Mouse (Mus musculus): ENCODE results near the gene Spag9. TPM values are rescaled to one million over a fixed set of nuclear protein-coding genes. Genes with fewer than 3 reads are reported as not detected.
"Not testable (repeated sequence)": the region's sequence is repeated elsewhere in the genome, so short reads cannot be mapped to it uniquely, and the experiment has no call there.

Gene Spag9
- total and polyA plus RNA-seq, 2 experiments from 2014 or later: 80.7 to 131 TPM

DNA sequence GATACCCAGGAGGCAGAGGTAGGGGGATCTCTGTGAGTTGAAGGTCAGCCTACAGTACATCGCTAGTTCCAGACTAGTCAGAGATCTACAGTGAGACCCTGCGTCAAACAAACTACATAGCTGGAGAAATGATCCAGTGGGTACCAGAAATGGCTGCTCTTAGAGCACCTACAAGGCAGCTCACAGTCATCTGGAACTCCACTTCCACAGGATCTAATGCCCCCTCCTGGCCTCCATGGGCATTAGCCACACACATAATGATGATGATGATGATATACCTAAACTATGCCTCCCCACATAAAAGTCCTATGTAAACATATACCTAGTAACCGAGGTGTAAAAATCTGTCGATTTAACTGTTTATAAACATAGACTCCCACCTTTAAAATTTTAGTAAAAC, 77.4 kb downstream of the Spag9 start:
- no peaks in the 10 kb centered on the region for H3K9me3 ChIP-seq (ENCODE audit: low read length)
- peaks cover 26% of the 10 kb centered on the region for H3K36me3 ChIP-seq (ENCODE audit: insufficient read depth, low read length)
- H3K9ac ChIP-seq (replicated peaks; ENCODE audit: low read length, poor library complexity, severe bottlenecking): no peak overlapping the region
- H3K4me2 ChIP-seq (ENCODE audit: low read depth, low read length, poor library complexity, severe bottlenecking): no peak overlapping the region
- no peaks in the 10 kb centered on the region for H3K4me1 ChIP-seq (ENCODE audit: insufficient read depth, low read length)
- H3K27me3 ChIP-seq (ENCODE audit: insufficient read depth, low read length): no peaks in the 10 kb centered on the region
- no peak for ATAC-seq (ENCODE audit: low FRiP score)
- TF ChIP-seq CTCF (IDR thresholded peaks at IDR 0.05): peak; percentile 60
- no peak overlapping the region for H3K27ac ChIP-seq (ENCODE audit: low read depth, low read length)
- peak; percentile 34 for DNase-seq (ENCODE audit: low spot score)
- no peak overlapping the region for H3K4me3 ChIP-seq (ENCODE audit: low read depth, low read length)
- WGBS: 92% methylated on average over 4 of the region's 4 CpGs

DNA sequence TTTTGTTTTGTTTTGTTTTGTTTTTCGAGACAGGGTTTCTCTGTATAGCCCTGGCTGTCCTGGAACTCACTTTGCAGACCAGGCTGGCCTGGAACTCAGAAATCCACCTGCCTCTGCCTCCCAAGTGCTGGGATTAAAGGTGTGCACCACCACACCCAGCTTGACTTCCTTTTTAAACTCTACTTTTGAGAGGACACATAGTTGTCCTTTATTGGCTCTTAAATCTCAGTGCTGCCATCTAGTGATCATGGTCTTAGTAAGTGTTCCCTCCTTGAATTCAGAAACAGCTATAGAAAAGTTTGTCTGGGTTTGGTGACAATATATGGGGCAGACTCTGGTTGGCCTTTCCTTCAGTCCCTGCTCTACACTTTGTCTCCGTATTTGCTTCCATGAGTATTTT, 91.1 kb downstream of the Spag9 start:
- peaks cover 37% of the 10 kb centered on the region for H3K36me3 ChIP-seq (ENCODE audit: insufficient read depth, low read length)
- H3K27ac ChIP-seq (ENCODE audit: low read depth, low read length); H3K27me3 ChIP-seq (ENCODE audit: insufficient read depth, low read length); ATAC-seq (ENCODE audit: low FRiP score); H3K4me3 ChIP-seq (ENCODE audit: low read depth, low read length); H3K4me2 ChIP-seq (ENCODE audit: low read depth, low read length, poor library complexity, severe bottlenecking); H3K9me3 ChIP-seq (ENCODE audit: low read length); H3K4me1 ChIP-seq (ENCODE audit: insufficient read depth, low read length); H3K9ac ChIP-seq (replicated peaks; ENCODE audit: low read length, poor library complexity, severe bottlenecking): not testable (repeated sequence)
- peak; percentile 71 for TF ChIP-seq CTCF (IDR thresholded peaks at IDR 0.05)
- WGBS: 91% methylated on average over 2 of the region's 2 CpGs
- DNase-seq (ENCODE audit: low spot score): peak; percentile 90

DNA sequence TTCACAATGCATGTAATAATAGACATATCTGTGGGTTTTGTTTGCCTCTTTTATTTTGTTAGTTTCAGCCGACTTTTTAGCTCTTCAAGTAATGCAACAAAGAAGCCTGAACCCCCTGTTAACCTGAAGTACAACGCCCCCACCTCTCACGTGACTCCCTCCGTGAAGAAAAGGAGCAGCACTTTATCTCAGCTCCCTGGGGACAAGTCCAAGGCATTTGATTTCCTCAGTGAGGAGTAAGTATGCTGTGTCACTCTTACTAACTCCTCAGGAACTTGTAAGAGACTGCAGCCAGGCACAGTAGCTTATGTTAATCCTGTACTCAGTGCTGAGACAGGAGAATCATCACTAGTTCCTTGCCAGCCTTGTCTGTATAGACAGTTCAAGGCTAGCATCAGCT, 94.6 kb downstream of the Spag9 start:
- H3K4me1 ChIP-seq (ENCODE audit: insufficient read depth, low read length): no peaks in the 10 kb centered on the region
- DNase-seq (ENCODE audit: low spot score) (no peak), ATAC-seq (ENCODE audit: low FRiP score) (no peak)
- no peaks in the 10 kb centered on the region for H3K9me3 ChIP-seq (ENCODE audit: low read length)
- peaks cover 47% of the 10 kb centered on the region for H3K36me3 ChIP-seq (ENCODE audit: insufficient read depth, low read length)
- H3K27me3 ChIP-seq (ENCODE audit: insufficient read depth, low read length): no peaks in the 10 kb centered on the region
- H3K27ac ChIP-seq (ENCODE audit: low read depth, low read length): no peak overlapping the region
- H3K4me3 ChIP-seq (ENCODE audit: low read depth, low read length): no peak overlapping the region
- no peak for TF ChIP-seq CTCF (IDR thresholded peaks at IDR 0.05)
- no peak overlapping the region for H3K9ac ChIP-seq (replicated peaks; ENCODE audit: low read length, poor library complexity, severe bottlenecking)
- WGBS: 81% methylated on average over 4 of the region's 4 CpGs
- no peak overlapping the region for H3K4me2 ChIP-seq (ENCODE audit: low read depth, low read length, poor library complexity, severe bottlenecking)

DNA sequence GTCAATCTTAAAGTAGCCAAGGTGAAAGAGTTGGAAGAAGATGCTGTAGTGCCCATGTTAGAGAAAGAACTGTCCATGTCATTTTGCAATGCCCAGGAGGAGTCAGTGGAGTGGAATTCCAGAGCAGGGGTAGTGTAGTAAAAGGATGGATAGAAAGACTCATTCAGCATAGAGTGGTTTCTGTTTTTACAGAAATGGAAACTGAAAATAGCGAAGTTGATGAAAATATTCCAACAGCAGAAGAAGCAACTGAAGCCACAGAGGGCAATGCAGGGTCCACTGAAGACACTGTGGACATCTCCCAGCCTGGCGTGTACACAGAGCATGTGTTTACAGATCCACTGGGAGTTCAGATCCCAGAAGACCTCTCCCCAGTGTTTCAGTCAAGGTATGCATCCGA, 101.6 kb downstream of the Spag9 start:
- DNase-seq (ENCODE audit: low spot score): no peak
- TF ChIP-seq CTCF (IDR thresholded peaks at IDR 0.05): no peak
- Histone ChIP-seq H3K9ac (replicated peaks; ENCODE audit: low read length, poor library complexity, severe bottlenecking) (no peak overlapping the region), H3K4me1 (ENCODE audit: insufficient read depth, low read length) (no peaks in the 10 kb centered on the region), H3K27me3 (ENCODE audit: insufficient read depth, low read length) (no peaks in the 10 kb centered on the region), H3K27ac (ENCODE audit: low read depth, low read length) (no peak overlapping the region), H3K4me2 (ENCODE audit: low read depth, low read length, poor library complexity, severe bottlenecking) (no peak overlapping the region), H3K9me3 (ENCODE audit: low read length) (no peaks in the 10 kb centered on the region), H3K36me3 (ENCODE audit: insufficient read depth, low read length) (peaks cover 68% of the 10 kb centered on the region), H3K4me3 (ENCODE audit: low read depth, low read length) (no peak overlapping the region)
- WGBS: 87% methylated on average over 3 of the region's 3 CpGs
- no peak for ATAC-seq (ENCODE audit: low FRiP score)

DNA sequence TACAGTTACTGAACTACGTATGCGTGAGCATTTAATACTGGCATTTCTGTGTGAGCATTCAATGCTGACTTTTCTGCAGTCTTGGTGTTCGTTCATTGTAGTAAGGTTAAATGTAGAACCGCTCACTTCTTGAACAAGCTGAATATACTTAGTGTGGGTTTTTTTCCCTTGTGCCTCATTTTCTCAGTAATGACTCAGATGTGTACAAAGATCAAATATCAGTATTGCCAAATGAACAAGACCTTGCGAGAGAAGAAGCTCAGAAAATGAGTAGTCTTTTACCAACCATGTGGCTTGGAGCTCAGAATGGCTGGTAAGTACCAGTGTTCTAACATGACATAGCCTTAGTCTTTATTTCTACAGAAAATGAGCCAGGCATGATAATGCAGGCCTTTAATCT, 102.9 kb downstream of the Spag9 start:
- no peak for ATAC-seq (ENCODE audit: low FRiP score)
- no peak overlapping the region for H3K4me2 ChIP-seq (ENCODE audit: low read depth, low read length, poor library complexity, severe bottlenecking)

DNA sequence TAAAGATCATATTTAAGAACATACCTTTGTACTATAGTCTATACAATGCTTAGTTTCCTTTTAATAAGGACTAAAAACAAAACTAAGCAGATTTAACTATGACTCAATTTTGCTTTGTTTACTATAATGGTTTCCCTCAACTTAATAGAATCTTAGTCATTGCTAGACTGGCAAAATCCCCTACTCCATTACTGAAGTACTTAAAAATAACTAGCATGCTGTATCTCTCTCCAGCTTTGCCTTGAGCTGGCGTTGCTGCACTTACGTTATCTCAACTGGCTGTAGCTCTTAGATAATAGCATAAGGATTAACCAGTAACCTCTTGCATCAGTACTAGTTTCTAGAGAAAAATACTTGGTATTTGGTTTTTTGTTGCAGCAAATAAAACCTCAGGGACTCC, 117.9 kb downstream of the Spag9 start:
- no peak overlapping the region for H3K4me3 ChIP-seq (ENCODE audit: low read depth, low read length)
- WGBS: 88% methylated on average over 2 of the region's 2 CpGs
- no peak for ATAC-seq (ENCODE audit: low FRiP score)
- H3K4me2 ChIP-seq (ENCODE audit: low read depth, low read length, poor library complexity, severe bottlenecking): no peak overlapping the region
- no peak overlapping the region for H3K27ac ChIP-seq (ENCODE audit: low read depth, low read length)
- peaks cover 37% of the 10 kb centered on the region for H3K36me3 ChIP-seq (ENCODE audit: insufficient read depth, low read length)
- H3K27me3 ChIP-seq (ENCODE audit: insufficient read depth, low read length): no peaks in the 10 kb centered on the region
- H3K4me1 ChIP-seq (ENCODE audit: insufficient read depth, low read length): no peaks in the 10 kb centered on the region
- no peak for DNase-seq (ENCODE audit: low spot score)
- no peaks in the 10 kb centered on the region for H3K9me3 ChIP-seq (ENCODE audit: low read length)
- no peak for TF ChIP-seq CTCF (IDR thresholded peaks at IDR 0.05)
- H3K9ac ChIP-seq (replicated peaks; ENCODE audit: low read length, poor library complexity, severe bottlenecking): no peak overlapping the region

More for the DNA sequence above, 102.9 kb downstream of the Spag9 start:
- Histone ChIP-seq H3K4me1 (ENCODE audit: insufficient read depth, low read length) (no peaks in the 10 kb centered on the region), H3K36me3 (ENCODE audit: insufficient read depth, low read length) (peaks cover 56% of the 10 kb centered on the region), H3K4me3 (ENCODE audit: low read depth, low read length) (no peak overlapping the region), H3K9ac (replicated peaks; ENCODE audit: low read length, poor library complexity, severe bottlenecking) (no peak overlapping the region), H3K27ac (ENCODE audit: low read depth, low read length) (no peak overlapping the region), H3K27me3 (ENCODE audit: insufficient read depth, low read length) (no peaks in the 10 kb centered on the region), H3K9me3 (ENCODE audit: low read length) (no peaks in the 10 kb centered on the region)
- WGBS: 93% methylated on average over 5 of the region's 5 CpGs
- DNase-seq (ENCODE audit: low spot score): no peak
- no peak for TF ChIP-seq CTCF (IDR thresholded peaks at IDR 0.05)
